ENCODE assay signal across 12 mouse cellular contexts in the genomic region with DNA sequence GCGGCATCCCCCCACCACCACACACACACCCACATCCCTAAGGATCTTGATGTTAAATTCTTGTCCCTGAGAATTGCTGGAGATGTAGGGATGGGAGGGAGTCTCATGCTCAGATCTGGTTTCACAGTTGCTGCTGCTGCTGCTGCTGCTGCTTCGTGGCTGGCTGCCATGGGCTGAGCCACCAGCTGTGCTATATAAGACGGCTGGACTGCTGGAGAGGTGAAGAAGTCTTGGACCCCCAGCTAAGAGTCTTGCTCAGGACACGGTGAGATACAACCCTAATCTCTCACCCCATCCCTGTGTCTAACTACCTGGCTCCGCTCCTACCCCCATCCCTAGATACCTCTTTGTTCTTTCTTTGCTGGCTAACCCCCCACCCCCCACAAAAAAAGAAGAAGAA. TPM values are rescaled to one million over a fixed set of nuclear protein-coding genes. Genes with fewer than 3 reads are reported as not detected.
DNase-seq lines count a peak whose midpoint lies in the region; ATAC-seq and TF ChIP-seq lines count a peak whose summit lies in the region.
"Had no signal": no experiment of that assay in that cellular context is flagged by ENCODE, and none has a peak within 500 bp of the region (broad histone marks: within the 10 kb centered on the region; RNA-seq: fewer than 3 reads in every experiment).

Gene Cilp, plus strand, starts transcription at position 222 of the 400 bp plus-strand sequence.

- H3K36me3 ChIP-seq in forebrain, embryonic 13.5 days (ENCODE audit: poor library complexity, severe bottlenecking), result no peaks in the 10 kb centered on the region
- no peaks in the 10 kb centered on the region for H3K36me3 ChIP-seq in forebrain, embryonic 16.5 days (ENCODE audit: control insufficient read depth, insufficient read depth)
- no peaks in the 10 kb centered on the region for H3K36me3 ChIP-seq in kidney, postnatal 0 days (ENCODE audit: insufficient read depth, low read length)
- H3K36me3 ChIP-seq: hindbrain, embryonic 15.5 days; liver, embryonic 15.5 days had no signal

- H3K27ac ChIP-seq in forebrain, embryonic 13.5 days, result 0 out of 2 replicates have a peak within 1 kb of the TSS, but pooled peaks have one; percentile 27
- H3K27ac ChIP-seq in forebrain, embryonic 16.5 days (ENCODE audit: low read length), result no peak within 1 kb of the TSS
- H3K27ac ChIP-seq in kidney, postnatal 0 days, result no peak within 1 kb of the TSS
- H3K27ac ChIP-seq: hindbrain, embryonic 15.5 days; liver, embryonic 15.5 days had no signal

- H3K9ac ChIP-seq in forebrain, embryonic 13.5 days, result no peak within 1 kb of the TSS
- H3K9ac ChIP-seq in forebrain, embryonic 16.5 days (replicated peaks; ENCODE audit: low read depth, low read length), result no peak within 1 kb of the TSS
- peak within 1 kb of the TSS; percentile 40; the same call in 1 of the 2 replicates for H3K9ac ChIP-seq in kidney, postnatal 0 days (ENCODE audit: low read depth, low read length)
- H3K9ac ChIP-seq: hindbrain, embryonic 15.5 days; liver, embryonic 15.5 days had no signal

- ATAC-seq in forebrain, embryonic 13.5 days, result no peak
- ATAC-seq in forebrain, embryonic 16.5 days, result no peak
- ATAC-seq in kidney, postnatal 0 days (replicated peaks; ENCODE audit: low FRiP score, low read depth), result peak; percentile 36; the same call in 1 of the 2 replicates

- TF ChIP-seq CTCF in kidney, postnatal 0 days (IDR thresholded peaks at IDR 0.05; ENCODE audit: low read depth), result no peak

- peak; percentile 82 for DNase-seq in kidney, postnatal 0 days (ENCODE audit: low spot score)
- no peak for DNase-seq in kidney, adult 18-20 months
- peak; percentile 21 for DNase-seq in 3T3-L1 (ENCODE audit: low read depth, low spot score)
- no peak for DNase-seq in gastrocnemius, postnatal 36 days
- no peak for DNase-seq in frontal cortex, adult 2 months (ENCODE audit: extremely low spot score in 1 of 2, low spot score in 1 of 2)
- no peak for DNase-seq in thymus, postnatal 25 days
- DNase-seq: layer of hippocampus, postnatal 36 days had no signal

- no peaks in the 10 kb centered on the region for H3K27me3 ChIP-seq in forebrain, embryonic 13.5 days
- no peaks in the 10 kb centered on the region for H3K27me3 ChIP-seq in forebrain, embryonic 16.5 days (replicated peaks; ENCODE audit: control insufficient read depth, insufficient read depth, low read length)
- no peaks in the 10 kb centered on the region; the same call in 1 of the 2 replicates for H3K27me3 ChIP-seq in kidney, postnatal 0 days (ENCODE audit: insufficient read depth, low read length)
- H3K27me3 ChIP-seq: hindbrain, embryonic 15.5 days had no signal

- H3K9me3 ChIP-seq in forebrain, embryonic 13.5 days (replicated peaks), result no peaks in the 10 kb centered on the region
- no peaks in the 10 kb centered on the region for H3K9me3 ChIP-seq in forebrain, embryonic 16.5 days (ENCODE audit: control insufficient read depth, low read length)
- H3K9me3 ChIP-seq in kidney, postnatal 0 days (replicated peaks; ENCODE audit: low read length), result no peaks in the 10 kb centered on the region
- H3K9me3 ChIP-seq: hindbrain, embryonic 15.5 days; liver, embryonic 15.5 days had no signal

- 42% methylated on average over 5 of the region's 5 CpGs for WGBS in forebrain, embryonic 13.5 days
- WGBS in forebrain, embryonic 16.5 days, result 42% methylated on average over 5 of the region's 5 CpGs
- WGBS in kidney, postnatal 0 days, result 29% methylated on average over 5 of the region's 5 CpGs

- H3K4me2 ChIP-seq in forebrain, embryonic 13.5 days, result no peak within 1 kb of the TSS
- H3K4me2 ChIP-seq in forebrain, embryonic 16.5 days (ENCODE audit: low read length), result no peak within 1 kb of the TSS
- no peak within 1 kb of the TSS for H3K4me2 ChIP-seq in kidney, postnatal 0 days (ENCODE audit: low read length)
- H3K4me2 ChIP-seq: hindbrain, embryonic 15.5 days; liver, embryonic 15.5 days had no signal

- peaks cover 42% of the 10 kb centered on the region for H3K4me1 ChIP-seq in forebrain, embryonic 13.5 days
- H3K4me1 ChIP-seq in forebrain, embryonic 16.5 days (replicated peaks; ENCODE audit: control insufficient read depth, insufficient read depth, low read length), result peaks cover 11% of the 10 kb centered on the region
- peaks cover 6% of the 10 kb centered on the region for H3K4me1 ChIP-seq in kidney, postnatal 0 days (replicated peaks; ENCODE audit: insufficient read depth, low read length)
- H3K4me1 ChIP-seq: liver, embryonic 15.5 days had no signal

- no peak within 1 kb of the TSS for H3K4me3 ChIP-seq in forebrain, embryonic 13.5 days
- no peak within 1 kb of the TSS for H3K4me3 ChIP-seq in forebrain, embryonic 16.5 days (replicated peaks; ENCODE audit: low read length)
- H3K4me3 ChIP-seq in kidney, postnatal 0 days (replicated peaks; ENCODE audit: low read depth, low read length), result no peak within 1 kb of the TSS
- H3K4me3 ChIP-seq: hindbrain, embryonic 15.5 days; liver, embryonic 15.5 days had no signal

- intact Hi-C loops in gastrocnemius, postnatal 36 days (cut with DNase I), result no loop called here

RNA-seq across cellular contexts. Expression of gene Cilp, which starts in this region (rescaled TPM):
- 0.28 and 0.64 TPM in 2 replicates for polyA plus RNA-seq in forebrain, embryonic 13.5 days (2015; fragmentation: Nextera tagmentation; extraction: Ambion mirVana)
- polyA plus RNA-seq in forebrain, embryonic 16.5 days (2015; fragmentation: Nextera tagmentation; extraction: Ambion mirVana), result 0.18 and 0.20 TPM in 2 replicates
- 0.33 and 0.51 TPM in 2 replicates for polyA plus RNA-seq in kidney, postnatal 0 days (2015; fragmentation: Nextera tagmentation; extraction: Ambion mirVana)
- 10 to 100 TPM; 13.6 to 24.2 TPM for total RNA-seq in gastrocnemius, postnatal 36 days (2021)
- polyA plus RNA-seq in frontal cortex, adult 2 months (2012; rRNA removed), result 0.08 TPM in 2 replicates
- total RNA-seq: layer of hippocampus, postnatal 36 days; MEL had no signal

Comparison
In these comparisons a context has a peak if more than half of its experiments do, and no peak if none do; other contexts are left out.
1. Peak in DNase-seq, ATAC-seq and H3K9ac ChIP-seq in kidney, postnatal 0 days; RNA of the gene not detected or under 1 TPM.